Mouse (Mus musculus): ENCODE measurements at regions not wholly inside any gene's neighbourhood (a gene's known extent, or its start where the extent isn't known, plus 50 kb on each side); places are given as distances from the start of the nearest gene placed in this dataset.

- Histone ChIP-seq H3K36me3 (ENCODE audit: control insufficient read depth, insufficient read depth, low read length) (no peaks in the 10 kb centered on the region), H3K9ac (ENCODE audit: low read depth, low read length, severe bottlenecking) (no peak overlapping the region), H3K9me3 (ENCODE audit: control insufficient read depth, low read length) (no peaks in the 10 kb centered on the region), H3K4me2 (replicated peaks; ENCODE audit: low read depth, low read length, severe bottlenecking) (no peak overlapping the region), H3K4me3 (replicated peaks; ENCODE audit: low read length) (no peak overlapping the region), H3K27me3 (ENCODE audit: control insufficient read depth, insufficient read depth, low read length) (no peaks in the 10 kb centered on the region), H3K27ac (replicated peaks; ENCODE audit: low read depth, low read length) (no peak overlapping the region), H3K4me1 (ENCODE audit: control insufficient read depth, insufficient read depth, low read length) (no peaks in the 10 kb centered on the region)
- 68% methylated on average over 2 of the region's 2 CpGs for WGBS
- no peak for TF ChIP-seq POLR2A (IDR thresholded peaks at IDR 0.05; ENCODE audit: borderline replicate concordance, extremely low read depth, insufficient read depth, insufficient read length)
- ATAC-seq (ENCODE audit: low FRiP score, low read depth) (no peak), DNase-seq (ENCODE audit: low spot score) (peak; percentile 31)
These were observed 345.7 kb upstream of the Klf6 start for GRCm38 (mm10) chr13:5515552-5515951.

- Histone ChIP-seq H3K4me3 (replicated peaks; ENCODE audit: low read length) (no peak overlapping the region), H3K36me3 (ENCODE audit: control insufficient read depth, insufficient read depth, low read length) (no peaks in the 10 kb centered on the region), H3K9ac (ENCODE audit: low read depth, low read length, severe bottlenecking) (no peak overlapping the region), H3K9me3 (ENCODE audit: control insufficient read depth, low read length) (no peaks in the 10 kb centered on the region), H3K4me1 (ENCODE audit: control insufficient read depth, insufficient read depth, low read length) (no peaks in the 10 kb centered on the region), H3K27me3 (ENCODE audit: control insufficient read depth, insufficient read depth, low read length) (no peaks in the 10 kb centered on the region), H3K4me2 (replicated peaks; ENCODE audit: low read depth, low read length, severe bottlenecking) (no peak overlapping the region), H3K27ac (replicated peaks; ENCODE audit: low read depth, low read length) (no peak overlapping the region)
- TF ChIP-seq POLR2A (IDR thresholded peaks at IDR 0.05; ENCODE audit: borderline replicate concordance, extremely low read depth, insufficient read depth, insufficient read length), result no peak
- DNase-seq (ENCODE audit: low spot score), result no peak
- WGBS, result 94% methylated on average over 2 of the region's 2 CpGs
- ATAC-seq (ENCODE audit: low FRiP score, low read depth), result no peak
These were observed 345.2 kb upstream of the Klf6 start for GRCm38 (mm10) chr13:5516088-5516487.

GRCm38 (mm10) chr13:5519181-5519580 lies 342.1 kb upstream of the Klf6 start:
- 96% methylated on average over 1 of the region's 1 CpGs for WGBS
- H3K4me2 ChIP-seq (replicated peaks; ENCODE audit: low read depth, low read length, severe bottlenecking), result no peak overlapping the region
- DNase-seq (ENCODE audit: low spot score) (no peak), ATAC-seq (ENCODE audit: low FRiP score, low read depth) (no peak)
- no peaks in the 10 kb centered on the region for H3K27me3 ChIP-seq (ENCODE audit: control insufficient read depth, insufficient read depth, low read length)
- H3K9me3 ChIP-seq (ENCODE audit: control insufficient read depth, low read length), result no peaks in the 10 kb centered on the region
- H3K4me3 ChIP-seq (replicated peaks; ENCODE audit: low read length), result no peak overlapping the region
- H3K9ac ChIP-seq (ENCODE audit: low read depth, low read length, severe bottlenecking), result no peak overlapping the region
- TF ChIP-seq POLR2A (IDR thresholded peaks at IDR 0.05; ENCODE audit: borderline replicate concordance, extremely low read depth, insufficient read depth, insufficient read length), result no peak
- no peak overlapping the region for H3K27ac ChIP-seq (replicated peaks; ENCODE audit: low read depth, low read length)
- H3K36me3 ChIP-seq (ENCODE audit: control insufficient read depth, insufficient read depth, low read length), result no peaks in the 10 kb centered on the region
- H3K4me1 ChIP-seq (ENCODE audit: control insufficient read depth, insufficient read depth, low read length), result no peaks in the 10 kb centered on the region

DNA sequence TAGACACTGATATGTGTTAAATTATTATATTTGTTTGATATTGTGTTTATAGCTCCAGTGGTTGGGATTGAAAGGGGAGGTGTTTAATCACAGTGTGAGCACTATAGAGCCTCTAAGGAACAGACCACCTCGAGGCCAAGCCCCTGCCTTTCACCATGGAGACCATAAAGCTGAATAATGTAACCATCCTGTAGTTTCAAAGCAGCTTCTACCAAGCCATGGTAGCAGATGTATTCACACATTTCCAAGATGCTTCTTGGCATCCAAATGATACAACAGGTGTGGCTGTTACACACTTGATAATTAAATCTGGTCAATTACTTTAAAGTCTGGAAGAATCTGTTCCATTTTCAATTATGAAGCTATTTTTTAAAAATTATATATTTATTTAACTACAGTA lies 341.7 kb upstream of the Klf6 start:
- 56% methylated on average over 1 of the region's 1 CpGs for WGBS
- no peak for TF ChIP-seq POLR2A (IDR thresholded peaks at IDR 0.05; ENCODE audit: borderline replicate concordance, extremely low read depth, insufficient read depth, insufficient read length)
- Histone ChIP-seq H3K27me3 (ENCODE audit: control insufficient read depth, insufficient read depth, low read length) (no peaks in the 10 kb centered on the region), H3K4me2 (replicated peaks; ENCODE audit: low read depth, low read length, severe bottlenecking) (no peak overlapping the region), H3K9ac (ENCODE audit: low read depth, low read length, severe bottlenecking) (no peak overlapping the region), H3K36me3 (ENCODE audit: control insufficient read depth, insufficient read depth, low read length) (no peaks in the 10 kb centered on the region), H3K9me3 (ENCODE audit: control insufficient read depth, low read length) (no peaks in the 10 kb centered on the region), H3K27ac (replicated peaks; ENCODE audit: low read depth, low read length) (no peak overlapping the region), H3K4me3 (replicated peaks; ENCODE audit: low read length) (no peak overlapping the region), H3K4me1 (ENCODE audit: control insufficient read depth, insufficient read depth, low read length) (no peaks in the 10 kb centered on the region)
- ATAC-seq (ENCODE audit: low FRiP score, low read depth) (no peak), DNase-seq (ENCODE audit: low spot score) (no peak)

GRCm38 (mm10) chr13:5527400-5527799 lies 333.9 kb upstream of the Klf6 start:
- H3K4me3 ChIP-seq (replicated peaks; ENCODE audit: low read length), result no peak overlapping the region
- WGBS, result 81% methylated on average over 1 of the region's 1 CpGs
- H3K27me3 ChIP-seq (ENCODE audit: control insufficient read depth, insufficient read depth, low read length), result no peaks in the 10 kb centered on the region
- DNase-seq (ENCODE audit: low spot score), result no peak
- H3K4me2 ChIP-seq (replicated peaks; ENCODE audit: low read depth, low read length, severe bottlenecking), result no peak overlapping the region
- H3K9me3 ChIP-seq (ENCODE audit: control insufficient read depth, low read length), result no peaks in the 10 kb centered on the region
- H3K27ac ChIP-seq (replicated peaks; ENCODE audit: low read depth, low read length), result no peak overlapping the region
- no peak for ATAC-seq (ENCODE audit: low FRiP score, low read depth)
- no peak overlapping the region for H3K9ac ChIP-seq (ENCODE audit: low read depth, low read length, severe bottlenecking)
- H3K4me1 ChIP-seq (ENCODE audit: control insufficient read depth, insufficient read depth, low read length), result no peaks in the 10 kb centered on the region
- no peak for TF ChIP-seq POLR2A (IDR thresholded peaks at IDR 0.05; ENCODE audit: borderline replicate concordance, extremely low read depth, insufficient read depth, insufficient read length)
- H3K36me3 ChIP-seq (ENCODE audit: control insufficient read depth, insufficient read depth, low read length), result no peaks in the 10 kb centered on the region

GRCm38 (mm10) chr13:5540321-5540720 lies 321.0 kb upstream of the Klf6 start:
- DNase-seq (ENCODE audit: low spot score), result no peak
- Histone ChIP-seq H3K4me2 (replicated peaks; ENCODE audit: low read depth, low read length, severe bottlenecking) (no peak overlapping the region), H3K4me1 (ENCODE audit: control insufficient read depth, insufficient read depth, low read length) (no peaks in the 10 kb centered on the region), H3K27me3 (ENCODE audit: control insufficient read depth, insufficient read depth, low read length) (no peaks in the 10 kb centered on the region), H3K9ac (ENCODE audit: low read depth, low read length, severe bottlenecking) (no peak overlapping the region), H3K36me3 (ENCODE audit: control insufficient read depth, insufficient read depth, low read length) (no peaks in the 10 kb centered on the region), H3K9me3 (ENCODE audit: control insufficient read depth, low read length) (no peaks in the 10 kb centered on the region), H3K4me3 (replicated peaks; ENCODE audit: low read length) (no peak overlapping the region), H3K27ac (replicated peaks; ENCODE audit: low read depth, low read length) (no peak overlapping the region)
- TF ChIP-seq POLR2A (IDR thresholded peaks at IDR 0.05; ENCODE audit: borderline replicate concordance, extremely low read depth, insufficient read depth, insufficient read length), result no peak
- no peak for ATAC-seq (ENCODE audit: low FRiP score, low read depth)
- 63% methylated on average over 1 of the region's 1 CpGs for WGBS

Data from limb, embryonic 14.5 days (tissue).